Mouse (Mus musculus) hindbrain, postnatal 0 days (tissue): Measurements from ENCODE around the gene Cbx1. TPM values are rescaled to one million over a fixed set of nuclear protein-coding genes. Genes with fewer than 3 reads are reported as not detected.
A peak's percentile ranks its signal among the peaks of the same experiment; 100 is the strongest.

Source experiments
- ATAC-seq: fragments of 200-750 bp; cut with Nextera tagmentation; 2 replicates; pipeline ENCODE4 v1.8.0; 2017; ENCODE audit warnings: mild to moderate bottlenecking, moderate TSS enrichment, moderate library complexity
- DNase-seq: peaks from one replicate; pipeline ENCODE4 v3.0.0-alpha.2; 2015; ENCODE audit warnings: low spot score
- H3K27ac ChIP-seq: fragments of 300-500 bp; sonication (generic); 2 replicates; pipeline ENCODE4 v1.5.1; 2014; ENCODE audit warnings: mild to moderate bottlenecking
- H3K27me3 ChIP-seq: fragments of 300-500 bp; sonication (generic); 2 replicates; pipeline ENCODE4 v1.6.1; 2014; ENCODE audit warnings: low read length, mixed read lengths; ENCODE audit not compliant: insufficient read depth
- H3K36me3 ChIP-seq: fragments of 300-500 bp; sonication (generic); 2 replicates; pipeline ENCODE4 v1.6.1; 2014; ENCODE audit warnings: low read length, mixed read lengths; ENCODE audit not compliant: insufficient read depth
- H3K4me1 ChIP-seq: fragments of 300-500 bp; sonication (generic); 2 replicates; pipeline ENCODE4 v1.6.1; 2014; ENCODE audit warnings: antibody characterized with exemption, low read length, mixed read lengths; ENCODE audit not compliant: insufficient read depth
- H3K4me2 ChIP-seq: fragments of 300-500 bp; sonication (generic); 2 replicates; pipeline ENCODE4 v1.6.1; 2014; ENCODE audit warnings: low read depth, mild to moderate bottlenecking, low read length, moderate library complexity, mixed read lengths
- H3K4me3 ChIP-seq: fragments of 300-500 bp; sonication (generic); 2 replicates; pipeline ENCODE4 v1.5.1; 2014; ENCODE audit warnings: low read length
- H3K9ac ChIP-seq: fragments of 300-500 bp; sonication (generic); replicated peaks from 2 replicates; pipeline ENCODE4 v1.6.1; 2014; ENCODE audit warnings: mild to moderate bottlenecking, low read length, moderate library complexity, mixed read lengths
- H3K9me3 ChIP-seq: fragments of 300-500 bp; sonication (generic); 2 replicates; pipeline ENCODE4 v1.6.1; 2016; ENCODE audit warnings: low read length, mixed read lengths
- CTCF ChIP-seq: IDR thresholded peaks from 2 replicates; pipeline ENCODE4 v1.5.1; 2016; ENCODE audit warnings: antibody characterized with exemption, control low read depth, low read depth
- WGBS: fragments of 180-500 bp; shearing (Covaris S2); extraction: QIAGEN DNeasy Blood & Tissue Kit; methylation state at CpG from one replicate; pipeline ENCODE4 v1.1.7; 2014; 5-methylcytosine and 5-hydroxymethylcytosine counted together
- polyA plus RNA-seq: library from polyadenylated mRNA; unstranded; fragments of >200 nt; fragmentation: Nextera tagmentation; extraction: Ambion mirVana; gene quantifications from 2 replicates; pipeline ENCODE4 v1.2.1, GENCODE M21; 2015
- total RNA-seq: library from RNA; depleted of rRNA; stranded (reverse); fragments of >200 nt; gene quantifications from 2 replicates; pipeline ENCODE4 v1.2.3, GENCODE M21; 2014

Gene Cbx1
- total and polyA plus RNA-seq, 2 experiments from 2014 or later: 23.1 to 57.2 TPM

DNA sequence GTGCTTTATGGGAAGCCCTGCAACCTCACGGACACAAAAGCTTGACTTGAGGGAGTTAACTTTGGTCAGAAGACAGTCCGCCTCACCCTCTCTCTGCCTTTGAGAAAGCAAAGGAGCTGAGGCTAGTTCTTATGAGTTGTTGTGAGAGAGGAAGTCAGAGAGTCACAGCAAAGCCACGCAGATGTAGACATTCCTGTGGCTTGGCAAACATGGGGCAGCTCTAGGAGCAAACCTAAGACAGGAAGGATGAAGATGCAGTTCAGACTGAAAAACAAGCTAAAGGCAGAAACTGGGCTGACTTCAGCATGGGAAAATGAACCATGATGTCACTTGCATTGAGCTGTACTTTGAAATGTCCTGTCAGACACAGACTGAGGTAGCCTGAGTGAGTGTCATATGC, 41.4 kb upstream of the Cbx1 start:
- H3K9ac ChIP-seq: no peak overlapping the region
- ATAC-seq (no peak), DNase-seq (no peak)
- H3K27me3 ChIP-seq: no peaks in the 10 kb centered on the region
- H3K9me3 ChIP-seq: no peaks in the 10 kb centered on the region
- no peak for TF ChIP-seq CTCF
- 0 out of 2 replicates have a peak overlapping the region, but pooled peaks have one; percentile 32 for H3K27ac ChIP-seq
- H3K4me1 ChIP-seq: no peaks in the 10 kb centered on the region; the same call in 1 of the 2 replicates
- H3K4me2 ChIP-seq: no peak overlapping the region
- H3K4me3 ChIP-seq: no peak overlapping the region
- WGBS: 59% methylated on average over 3 of the region's 3 CpGs
- H3K36me3 ChIP-seq: no peaks in the 10 kb centered on the region

GRCm38 (mm10) chr11:96755298-96755697, 33.6 kb upstream of the Cbx1 start:
- TF ChIP-seq CTCF: 0 out of 2 replicates have a peak, but pooled peaks have one; percentile 10
- Histone ChIP-seq H3K4me3 (no peak overlapping the region), H3K27me3 (no peaks in the 10 kb centered on the region), H3K9ac (no peak overlapping the region), H3K27ac (no peak overlapping the region), H3K4me2 (no peak overlapping the region), H3K36me3 (no peaks in the 10 kb centered on the region), H3K9me3 (no peaks in the 10 kb centered on the region), H3K4me1 (no peaks in the 10 kb centered on the region)
- DNase-seq (no peak), ATAC-seq (no peak)
- WGBS: 98% methylated on average over 2 of the region's 2 CpGs

- no peak for DNase-seq
- no peak for ATAC-seq
- no peak; the same call in 1 of the 2 replicates for TF ChIP-seq CTCF
- 67% methylated on average over 4 of the region's 4 CpGs for WGBS
- H3K9ac ChIP-seq: no peak overlapping the region
- no peaks in the 10 kb centered on the region for H3K27me3 ChIP-seq
- no peak overlapping the region for H3K4me2 ChIP-seq
- H3K36me3 ChIP-seq: no peaks in the 10 kb centered on the region
- no peaks in the 10 kb centered on the region; the same call in 1 of the 2 replicates for H3K4me1 ChIP-seq
- no peak overlapping the region for H3K27ac ChIP-seq
- no peaks in the 10 kb centered on the region for H3K9me3 ChIP-seq
- H3K4me3 ChIP-seq: no peak overlapping the region
Measured at GRCm38 (mm10) chr11:96757421-96757820, 31.5 kb upstream of the Cbx1 start.

DNA sequence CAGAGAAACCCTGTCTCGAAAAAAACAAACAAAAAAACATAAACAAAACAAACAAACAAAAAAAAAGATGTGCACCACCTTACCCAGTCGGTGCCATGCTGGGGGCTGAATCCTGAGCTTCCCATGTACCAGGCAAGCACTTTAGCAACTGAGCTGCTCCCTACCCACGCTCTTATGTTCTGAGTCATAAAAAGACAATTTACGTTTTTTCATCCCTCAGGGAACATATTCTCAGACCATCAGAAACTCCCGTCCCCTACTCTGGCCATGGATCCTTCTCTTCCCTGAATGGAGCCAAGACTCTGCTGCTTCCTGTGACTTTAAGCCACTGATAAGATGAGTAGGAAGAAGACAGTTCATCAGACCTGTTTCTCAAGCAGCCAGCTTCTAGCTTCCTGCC, 30.5 kb upstream of the Cbx1 start:
- Histone ChIP-seq H3K36me3 (no peaks in the 10 kb centered on the region), H3K27ac (no peak overlapping the region), H3K4me3 (no peak overlapping the region), H3K9me3 (no peaks in the 10 kb centered on the region), H3K4me2 (no peak overlapping the region), H3K27me3 (no peaks in the 10 kb centered on the region), H3K9ac (no peak overlapping the region), H3K4me1 (peaks cover 4% of the 10 kb centered on the region)
- ATAC-seq (no peak), DNase-seq (no peak)
- no peak for TF ChIP-seq CTCF
- WGBS: 76% methylated on average over 5 of the region's 5 CpGs

DNA sequence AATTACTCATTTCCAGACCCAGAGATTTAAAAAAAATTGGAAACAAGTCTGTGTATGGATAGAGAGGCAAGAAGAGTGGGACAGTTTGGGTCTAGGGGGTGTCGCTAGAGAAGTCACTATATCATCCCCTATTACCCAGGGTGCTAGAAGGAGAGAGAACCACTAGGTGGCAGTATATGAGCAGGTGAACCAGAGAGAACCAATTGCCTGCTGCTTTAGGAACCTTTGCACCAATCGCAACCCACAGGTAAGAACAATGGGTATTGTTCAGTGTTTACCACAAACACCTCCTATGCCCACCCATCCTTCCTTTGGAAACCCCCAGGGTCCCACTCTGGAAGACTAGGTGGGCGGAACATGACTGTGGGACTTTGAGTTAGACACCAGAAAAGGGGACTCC, 28.9 kb upstream of the Cbx1 start:
- no peak overlapping the region for H3K4me3 ChIP-seq
- H3K9ac ChIP-seq: no peak overlapping the region
- H3K27ac ChIP-seq: no peak overlapping the region
- 34% methylated on average over 3 of the region's 3 CpGs for WGBS
- no peaks in the 10 kb centered on the region for H3K36me3 ChIP-seq
- peak; percentile 73 for DNase-seq
- no peak; the same call in 1 of the 2 replicates for ATAC-seq
- no peaks in the 10 kb centered on the region for H3K9me3 ChIP-seq
- H3K27me3 ChIP-seq: no peaks in the 10 kb centered on the region
- peak; percentile 80 for TF ChIP-seq CTCF
- H3K4me1 ChIP-seq: peaks cover 4% of the 10 kb centered on the region
- no peak overlapping the region for H3K4me2 ChIP-seq

- 54% methylated on average over 7 of the region's 7 CpGs for WGBS
- H3K9me3 ChIP-seq: no peaks in the 10 kb centered on the region
- no peak for DNase-seq
Measured at GRCm38 (mm10) chr11:96761984-96762383, 26.9 kb upstream of the Cbx1 start.

GRCm38 (mm10) chr11:96762742-96763470, 26.0 kb upstream of the Cbx1 start:
- Histone ChIP-seq H3K27me3 (no peaks in the 10 kb centered on the region), H3K4me2 (no peak overlapping the region), H3K4me1 (peaks cover 4% of the 10 kb centered on the region), H3K9ac (no peak overlapping the region), H3K36me3 (0 out of 2 replicates have a peak, but pooled peaks cover 5% of the 10 kb centered on the region), H3K4me3 (no peak overlapping the region), H3K27ac (peak overlapping the region; percentile 33; the same call in 1 of the 2 replicates), H3K9me3 (no peaks in the 10 kb centered on the region)
- DNase-seq (peak; percentile 85), ATAC-seq (peak; percentile 79)
- TF ChIP-seq CTCF: peak; percentile 58
- WGBS: 35% methylated on average over 15 of the region's 15 CpGs

More at GRCm38 (mm10) chr11:96761984-96762383, 26.9 kb upstream of the Cbx1 start:
- H3K27ac ChIP-seq: no peak overlapping the region
- no peak overlapping the region for H3K4me2 ChIP-seq
- no peak overlapping the region for H3K9ac ChIP-seq
- H3K4me3 ChIP-seq: no peak overlapping the region
- TF ChIP-seq CTCF: no peak
- no peak for ATAC-seq
- H3K4me1 ChIP-seq: peaks cover 4% of the 10 kb centered on the region
- no peaks in the 10 kb centered on the region for H3K27me3 ChIP-seq
- no peaks in the 10 kb centered on the region for H3K36me3 ChIP-seq
